Mouse (Mus musculus) Patski (cell line): ENCODE measurements around the gene Pomc. TPM values are rescaled to one million over a fixed set of nuclear protein-coding genes. Genes with fewer than 3 reads are reported as not detected.
A peak's percentile ranks its signal among the peaks of the same experiment; 100 is the strongest.
"Not testable (repeated sequence)": the region's sequence is repeated elsewhere in the genome, so short reads cannot be mapped to it uniquely, and the experiment has no call there.

Experiments
- ATAC-seq: fragments of 100-300 bp; one replicate; pipeline ENCODE4 v1.8.0; 2021
- CTCF ChIA-PET: fragments of 350-600 bp; sonication (Branson Sonifier 250); formaldehyde crosslinking; loops from one replicate; lab custom pipeline; 2022; ENCODE audit warnings: inconsistent platforms; lab: Charles Lee
- POLR2A ChIA-PET: fragments of 350-600 bp; sonication (Branson Sonifier 250); formaldehyde crosslinking; loops from one replicate; lab custom pipeline; 2022; ENCODE audit warnings: antibody characterized with exemption, inconsistent platforms; lab: Charles Lee
- DNase-seq: peaks from one replicate; pipeline ENCODE4 v3.0.0-alpha.2; 2011; ENCODE audit warnings: low read depth, low spot score
- H3K27me3 ChIP-seq: fragments of 371-371 bp; one replicate; pipeline ENCODE4 v1.5.1; 2021
- CTCF ChIP-seq: fragments of 100-300 bp; IDR thresholded peaks from one replicate; pipeline ENCODE4 v1.5.1; 2021
- in situ Hi-C: fragments of 300-500 bp; cut with MboI; formaldehyde crosslinking; loops from 3 replicates; pipeline ENCODE4 v1.11.1; 2018; ENCODE audit warnings: low pct_unique_long_range_greater_than_20kb, mixed read lengths
- polyA plus RNA-seq: library from polyadenylated mRNA; unstranded; gene quantifications from one replicate; pipeline ENCODE4 v1.2.3, GENCODE M21; 2021

Gene Pomc
- polyA plus RNA-seq, 1 experiment from 2014 or later: not detected

GRCm38 (mm10) chr12:3967196-3967595 lies 12.4 kb downstream of the Pomc start:
- ATAC-seq: no peak
- in situ Hi-C loops: no loop called here
- POLR2A ChIA-PET: no interaction called here
- no peak for DNase-seq
- TF ChIP-seq CTCF: no peak
- CTCF ChIA-PET: no interaction called here
- peaks cover 5% of the 10 kb centered on the region for H3K27me3 ChIP-seq

- CTCF ChIA-PET: interaction anchor here (1.0 to 1.2 kb wide), 2 partner anchors 15 to 102 kb away, joined by 3 read pairs; no protein-coding TSS in a partner anchor
- no peak for ATAC-seq
- TF ChIP-seq CTCF: no peak
- POLR2A ChIA-PET: no interaction called here
- H3K27me3 ChIP-seq: peaks cover 1% of the 10 kb centered on the region
- in situ Hi-C loops: no loop called here
- no peak for DNase-seq
Measured at GRCm38 (mm10) chr12:3968380-3968779, 13.6 kb downstream of the Pomc start.

- ATAC-seq, in situ Hi-C loops, CTCF ChIA-PET, DNase-seq, POLR2A ChIA-PET, H3K27me3 ChIP-seq: not testable (repeated sequence)
Measured at GRCm38 (mm10) chr12:3973169-3973568, 18.4 kb downstream of the Pomc start.

- CTCF ChIA-PET: no interaction called here
- ATAC-seq: no peak
Measured at GRCm38 (mm10) chr12:3980991-3981349, 26.2 kb downstream of the Pomc start.

GRCm38 (mm10) chr12:3981350-3982131 lies 26.8 kb downstream of the Pomc start:
- CTCF ChIA-PET: no interaction called here
- in situ Hi-C loops: loop anchor here (5.0 kb wide), 1 partner anchor 96 kb away; no protein-coding TSS in a partner anchor
- ATAC-seq: peak; percentile 41
- POLR2A ChIA-PET: no interaction called here
- H3K27me3 ChIP-seq: peaks cover 25% of the 10 kb centered on the region
- DNase-seq: no peak
- TF ChIP-seq CTCF: no peak

More at GRCm38 (mm10) chr12:3980991-3981349, 26.2 kb downstream of the Pomc start:
- no peak for TF ChIP-seq CTCF
- in situ Hi-C loops: loop anchor here (5.0 kb wide), 1 partner anchor 96 kb away; no protein-coding TSS in a partner anchor
- DNase-seq: no peak
- H3K27me3 ChIP-seq: peaks cover 23% of the 10 kb centered on the region
- POLR2A ChIA-PET: interaction anchor here (0.7 kb wide), 1 partner anchor 103 kb away, joined by 9 read pairs; no protein-coding TSS in a partner anchor

GRCm38 (mm10) chr12:3982257-3982656 lies 27.5 kb downstream of the Pomc start:
- no peak for TF ChIP-seq CTCF
- H3K27me3 ChIP-seq: peaks cover 25% of the 10 kb centered on the region
- CTCF ChIA-PET: no interaction called here
- DNase-seq (no peak), ATAC-seq (no peak)
- POLR2A ChIA-PET: no interaction called here
- in situ Hi-C loops: loop anchor here (5.0 kb wide), 1 partner anchor 95 kb away; no protein-coding TSS in a partner anchor

- DNase-seq: peak; percentile 4
- POLR2A ChIA-PET: no interaction called here
- CTCF ChIA-PET: interaction anchor here (0.8 to 1.5 kb wide), 6 partner anchors 8 to 58 kb away, joined by 3 to 4 read pairs (median 3); no protein-coding TSS in a partner anchor
- in situ Hi-C loops: loop anchor here (5.0 kb wide), 1 partner anchor 94 kb away; no protein-coding TSS in a partner anchor
- no peak for ATAC-seq
- peak; percentile 74 for TF ChIP-seq CTCF
- H3K27me3 ChIP-seq: peaks cover 25% of the 10 kb centered on the region
Measured at GRCm38 (mm10) chr12:3983736-3984135, 29.0 kb downstream of the Pomc start.

- H3K27me3 ChIP-seq: peaks cover 25% of the 10 kb centered on the region
- POLR2A ChIA-PET: no interaction called here
- ATAC-seq (no peak), DNase-seq (no peak)
- in situ Hi-C loops: loop anchor here (5.0 kb wide), 1 partner anchor 93 kb away; no protein-coding TSS in a partner anchor
- CTCF ChIA-PET: interaction anchor here (0.8 to 1.5 kb wide), 6 partner anchors 8 to 59 kb away, joined by 3 to 4 read pairs (median 3); no protein-coding TSS in a partner anchor
- TF ChIP-seq CTCF: no peak
Measured at GRCm38 (mm10) chr12:3984446-3984845, 29.7 kb downstream of the Pomc start.

GRCm38 (mm10) chr12:3989943-3990342 lies 35.2 kb downstream of the Pomc start:
- ATAC-seq (no peak), DNase-seq (no peak)
- POLR2A ChIA-PET: no interaction called here
- H3K27me3 ChIP-seq: peaks cover 13% of the 10 kb centered on the region
- TF ChIP-seq CTCF: no peak
- in situ Hi-C loops: no loop called here
- CTCF ChIA-PET: no interaction called here

- no peak for DNase-seq
- no peak for TF ChIP-seq CTCF
- CTCF ChIA-PET: no interaction called here
- no peak for ATAC-seq
- peaks cover 7% of the 10 kb centered on the region for H3K27me3 ChIP-seq
- POLR2A ChIA-PET: no interaction called here
- in situ Hi-C loops: no loop called here
Measured at GRCm38 (mm10) chr12:3991047-3991446, 36.3 kb downstream of the Pomc start.

GRCm38 (mm10) chr12:3996749-3997148 lies 42.0 kb downstream of the Pomc start:
- CTCF ChIA-PET: no interaction called here
- H3K27me3 ChIP-seq: peaks cover 11% of the 10 kb centered on the region
- POLR2A ChIA-PET: no interaction called here
- in situ Hi-C loops: no loop called here
- DNase-seq (no peak), ATAC-seq (no peak)
- TF ChIP-seq CTCF: no peak
